Mouse (Mus musculus): ENCODE measurements around the gene Cacna1e. TPM values are rescaled to one million over a fixed set of nuclear protein-coding genes. Genes with fewer than 3 reads are reported as not detected.

Cacna1e gene
- polyA plus RNA-seq, 1 experiment = 0.28 TPM

- no peak for TF ChIP-seq POLR2A (IDR thresholded peaks at IDR 0.05; ENCODE audit: low read depth, low read length)
- TF ChIP-seq CTCF (conservative IDR thresholded peaks at IDR 0.05; ENCODE audit: insufficient read depth, insufficient read length, low read depth, low read length) = no peak
- no peaks in the 10 kb centered on the region for H3K36me3 ChIP-seq (ENCODE audit: control insufficient read depth, insufficient read depth, low read length)
- no peak for DNase-seq
- no peak overlapping the region for H3K4me3 ChIP-seq (ENCODE audit: insufficient read depth, low read depth, low read length)
- no peaks in the 10 kb centered on the region for H3K4me1 ChIP-seq (ENCODE audit: control insufficient read depth, insufficient read depth, low read length)
- H3K27me3 ChIP-seq (replicated peaks; ENCODE audit: control insufficient read depth, insufficient read depth, low read length) = no peaks in the 10 kb centered on the region
- 57% methylated on average over 11 of the region's 11 CpGs for WGBS
- H3K27ac ChIP-seq (ENCODE audit: insufficient read depth, low read depth, low read length) = no peak overlapping the region
These were observed 179.6 kb downstream of the Cacna1e start for GRCm38 (mm10) chr1:154704558-154705185.

DNA sequence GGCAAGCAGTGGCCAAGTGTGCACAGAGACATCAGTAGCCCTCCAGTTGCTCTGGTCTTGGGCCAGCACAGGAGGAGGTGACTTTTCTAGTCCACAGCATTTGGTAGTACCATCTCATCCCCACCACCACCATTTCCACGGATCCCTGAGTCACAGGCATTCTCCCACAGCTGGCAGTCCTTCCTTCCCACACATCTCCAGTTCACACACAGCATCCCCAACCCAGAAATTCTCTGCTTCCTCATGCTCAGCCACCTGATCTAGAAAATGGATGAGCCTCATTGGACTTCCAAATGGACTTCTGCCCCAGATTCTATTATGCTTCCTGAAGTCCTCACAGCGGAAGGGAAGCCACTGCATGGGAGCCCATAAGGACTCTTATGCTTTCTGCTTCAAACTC lies 181.7 kb downstream of the Cacna1e start:
- TF ChIP-seq POLR2A (IDR thresholded peaks at IDR 0.05; ENCODE audit: low read depth, low read length) (no peak), CTCF (conservative IDR thresholded peaks at IDR 0.05; ENCODE audit: insufficient read depth, insufficient read length, low read depth, low read length) (no peak)
- 75% methylated on average over 2 of the region's 2 CpGs for WGBS
- Histone ChIP-seq H3K4me1 (ENCODE audit: control insufficient read depth, insufficient read depth, low read length) (no peaks in the 10 kb centered on the region), H3K27me3 (replicated peaks; ENCODE audit: control insufficient read depth, insufficient read depth, low read length) (no peaks in the 10 kb centered on the region), H3K27ac (ENCODE audit: insufficient read depth, low read depth, low read length) (no peak overlapping the region), H3K4me3 (ENCODE audit: insufficient read depth, low read depth, low read length) (no peak overlapping the region), H3K36me3 (ENCODE audit: control insufficient read depth, insufficient read depth, low read length) (no peaks in the 10 kb centered on the region)
- DNase-seq = no peak

- Histone ChIP-seq H3K27me3 (replicated peaks; ENCODE audit: control insufficient read depth, insufficient read depth, low read length) (no peaks in the 10 kb centered on the region), H3K36me3 (ENCODE audit: control insufficient read depth, insufficient read depth, low read length) (no peaks in the 10 kb centered on the region), H3K27ac (ENCODE audit: insufficient read depth, low read depth, low read length) (no peak overlapping the region), H3K4me1 (ENCODE audit: control insufficient read depth, insufficient read depth, low read length) (no peaks in the 10 kb centered on the region), H3K4me3 (ENCODE audit: insufficient read depth, low read depth, low read length) (no peak overlapping the region)
- DNase-seq = no peak
- TF ChIP-seq POLR2A (IDR thresholded peaks at IDR 0.05; ENCODE audit: low read depth, low read length) = no peak
- TF ChIP-seq CTCF (conservative IDR thresholded peaks at IDR 0.05; ENCODE audit: insufficient read depth, insufficient read length, low read depth, low read length) = no peak
- WGBS = 33% methylated on average over 14 of the region's 14 CpGs
These were observed 195.2 kb downstream of the Cacna1e start for GRCm38 (mm10) chr1:154688876-154689665.

DNA sequence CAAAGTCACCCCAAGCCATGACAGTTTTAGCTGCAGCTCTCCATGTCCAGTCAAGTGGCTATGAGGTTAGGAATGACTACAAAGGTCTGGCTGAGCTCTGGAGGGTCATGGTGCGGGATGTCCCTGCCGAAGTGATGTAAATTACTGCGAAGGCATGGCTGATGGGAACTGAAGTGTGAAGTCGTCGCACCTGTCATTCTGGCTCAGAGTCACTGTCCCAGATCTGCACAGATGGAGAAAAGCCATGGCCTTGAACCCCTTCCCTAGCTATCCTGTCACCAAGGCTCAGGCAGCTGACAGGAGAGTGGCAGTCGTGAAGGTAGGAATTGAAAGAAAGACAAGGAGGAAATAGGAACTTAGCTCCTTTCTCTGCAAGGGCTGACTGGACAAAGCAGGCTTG lies 197.4 kb downstream of the Cacna1e start:
- Histone ChIP-seq H3K4me3 (ENCODE audit: insufficient read depth, low read depth, low read length) (no peak overlapping the region), H3K36me3 (ENCODE audit: control insufficient read depth, insufficient read depth, low read length) (no peaks in the 10 kb centered on the region), H3K27me3 (replicated peaks; ENCODE audit: control insufficient read depth, insufficient read depth, low read length) (no peaks in the 10 kb centered on the region), H3K4me1 (ENCODE audit: control insufficient read depth, insufficient read depth, low read length) (no peaks in the 10 kb centered on the region), H3K27ac (ENCODE audit: insufficient read depth, low read depth, low read length) (no peak overlapping the region)
- WGBS = 47% methylated on average over 6 of the region's 6 CpGs
- TF ChIP-seq POLR2A (IDR thresholded peaks at IDR 0.05; ENCODE audit: low read depth, low read length) (no peak), CTCF (conservative IDR thresholded peaks at IDR 0.05; ENCODE audit: insufficient read depth, insufficient read length, low read depth, low read length) (no peak)
- no peak for DNase-seq

- Histone ChIP-seq H3K27me3 (replicated peaks; ENCODE audit: control insufficient read depth, insufficient read depth, low read length) (no peaks in the 10 kb centered on the region), H3K27ac (ENCODE audit: insufficient read depth, low read depth, low read length) (no peak overlapping the region), H3K36me3 (ENCODE audit: control insufficient read depth, insufficient read depth, low read length) (no peaks in the 10 kb centered on the region), H3K4me1 (ENCODE audit: control insufficient read depth, insufficient read depth, low read length) (no peaks in the 10 kb centered on the region), H3K4me3 (ENCODE audit: insufficient read depth, low read depth, low read length) (no peak overlapping the region)
- TF ChIP-seq CTCF (conservative IDR thresholded peaks at IDR 0.05; ENCODE audit: insufficient read depth, insufficient read length, low read depth, low read length) (no peak), POLR2A (IDR thresholded peaks at IDR 0.05; ENCODE audit: low read depth, low read length) (no peak)
- WGBS = 54% methylated on average over 1 of the region's 1 CpGs
- DNase-seq = no peak
These were observed 200.7 kb downstream of the Cacna1e start for GRCm38 (mm10) chr1:154683477-154684106.

- no peaks in the 10 kb centered on the region for H3K27me3 ChIP-seq (replicated peaks; ENCODE audit: control insufficient read depth, insufficient read depth, low read length)
- DNase-seq = no peak
- H3K4me3 ChIP-seq (ENCODE audit: insufficient read depth, low read depth, low read length) = no peak overlapping the region
- no peaks in the 10 kb centered on the region for H3K4me1 ChIP-seq (ENCODE audit: control insufficient read depth, insufficient read depth, low read length)
- H3K36me3 ChIP-seq (ENCODE audit: control insufficient read depth, insufficient read depth, low read length) = no peaks in the 10 kb centered on the region
- no peak overlapping the region for H3K27ac ChIP-seq (ENCODE audit: insufficient read depth, low read depth, low read length)
- WGBS = 66% methylated on average over 1 of the region's 1 CpGs
- TF ChIP-seq CTCF (conservative IDR thresholded peaks at IDR 0.05; ENCODE audit: insufficient read depth, insufficient read length, low read depth, low read length) (no peak), POLR2A (IDR thresholded peaks at IDR 0.05; ENCODE audit: low read depth, low read length) (no peak)
These were observed 205.3 kb downstream of the Cacna1e start for GRCm38 (mm10) chr1:154678989-154679388.

- no peak for DNase-seq
- WGBS = 94% methylated on average over 3 of the region's 3 CpGs
- Histone ChIP-seq H3K4me3 (ENCODE audit: insufficient read depth, low read depth, low read length) (no peak overlapping the region), H3K4me1 (ENCODE audit: control insufficient read depth, insufficient read depth, low read length) (no peaks in the 10 kb centered on the region), H3K27ac (ENCODE audit: insufficient read depth, low read depth, low read length) (no peak overlapping the region), H3K27me3 (replicated peaks; ENCODE audit: control insufficient read depth, insufficient read depth, low read length) (no peaks in the 10 kb centered on the region), H3K36me3 (ENCODE audit: control insufficient read depth, insufficient read depth, low read length) (no peaks in the 10 kb centered on the region)
- TF ChIP-seq CTCF (conservative IDR thresholded peaks at IDR 0.05; ENCODE audit: insufficient read depth, insufficient read length, low read depth, low read length) (no peak), POLR2A (IDR thresholded peaks at IDR 0.05; ENCODE audit: low read depth, low read length) (no peak)
These were observed 206.2 kb downstream of the Cacna1e start for GRCm38 (mm10) chr1:154678151-154678550.
